Mouse (Mus musculus) left cerebral cortex, adult 8-10 months (tissue): ENCODE measurements around the gene Ppp2r5d. TPM values are rescaled to one million over a fixed set of nuclear protein-coding genes. Genes with fewer than 3 reads are reported as not detected.

Experiments used
- DNase-seq, 2 experiments: peaks; one replicate each; pipeline ENCODE4 v3.0.0; 2022; ENCODE audit warnings: low spot score in 2 of 2
- total RNA-seq, 4 experiments: library from RNA; stranded (reverse); gene quantifications; 2 replicates each; pipeline ENCODE4 v1.2.4; 2022

The Ppp2r5d gene
- total RNA-seq, 4 experiments from 2014 or later = 90.0 to 95.9 (median 92.0) TPM

DNA sequence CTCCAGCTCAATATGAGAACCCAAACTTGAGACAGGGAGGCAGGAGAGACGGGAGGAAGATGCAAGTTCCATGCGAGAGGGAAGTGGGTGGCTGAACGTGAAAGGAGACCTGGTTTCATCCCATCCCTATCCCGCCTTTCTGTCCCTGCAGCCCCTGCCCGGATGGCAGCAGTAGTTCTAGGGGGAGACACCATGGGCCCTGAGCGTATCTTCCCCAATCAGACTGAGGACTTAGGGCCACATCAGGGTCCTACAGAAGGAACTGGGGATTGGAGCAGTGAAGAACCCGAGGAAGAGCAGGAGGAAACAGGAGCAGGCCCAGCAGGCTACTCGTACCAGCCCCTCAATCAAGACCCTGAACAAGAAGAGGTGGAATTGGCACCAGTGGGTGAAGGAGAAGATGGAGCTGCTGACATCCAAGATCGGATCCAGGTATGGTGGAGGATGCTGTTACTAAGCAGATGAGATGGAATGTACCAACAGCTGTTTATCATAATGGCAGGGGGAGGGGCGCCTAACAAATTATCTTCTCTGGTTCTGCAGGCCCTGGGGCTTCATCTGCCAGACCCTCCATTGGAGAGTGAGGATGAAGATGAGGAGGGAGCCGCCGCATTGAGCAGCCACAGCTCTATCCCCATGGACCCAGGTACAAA, 23.3 kb downstream of the Ppp2r5d start:
- DNase-seq = no peak

DNA sequence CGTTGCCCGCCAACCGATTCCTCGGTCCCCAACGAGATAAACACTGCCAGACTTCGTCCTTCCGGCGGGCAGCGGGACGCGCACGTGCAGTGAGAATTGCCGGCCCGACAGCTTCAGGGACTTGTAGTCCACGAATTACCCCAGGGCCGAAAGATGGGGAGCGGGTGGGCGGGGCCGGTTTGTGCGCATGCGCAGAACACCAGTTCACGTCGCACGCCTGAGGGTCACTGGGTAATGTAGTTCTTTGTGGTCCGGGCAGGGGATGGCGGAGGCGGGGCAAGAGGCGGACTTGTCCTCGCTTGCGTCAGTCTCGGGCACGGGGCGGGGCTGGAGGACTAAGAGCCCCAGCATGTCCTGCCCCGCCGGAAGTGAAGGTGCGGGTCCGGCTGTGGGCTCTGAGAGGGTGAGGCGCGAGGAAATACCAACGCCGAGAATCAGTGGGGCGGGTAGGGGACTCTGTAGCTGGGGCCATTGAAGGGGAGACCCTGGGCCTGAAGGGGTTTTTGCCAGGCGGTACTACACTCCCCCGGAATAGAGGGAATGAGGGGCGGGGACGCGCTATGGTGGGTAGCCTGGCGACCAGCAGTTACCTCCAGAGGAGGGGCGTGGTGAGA, 24.0 kb downstream of the Ppp2r5d start, which contains the start of gene Klhdc3:
Gene Klhdc3, minus strand, starts transcription at position 155 of the 614 bp plus-strand sequence.
- peak; percentile 85 to 98 for DNase-seq

DNA sequence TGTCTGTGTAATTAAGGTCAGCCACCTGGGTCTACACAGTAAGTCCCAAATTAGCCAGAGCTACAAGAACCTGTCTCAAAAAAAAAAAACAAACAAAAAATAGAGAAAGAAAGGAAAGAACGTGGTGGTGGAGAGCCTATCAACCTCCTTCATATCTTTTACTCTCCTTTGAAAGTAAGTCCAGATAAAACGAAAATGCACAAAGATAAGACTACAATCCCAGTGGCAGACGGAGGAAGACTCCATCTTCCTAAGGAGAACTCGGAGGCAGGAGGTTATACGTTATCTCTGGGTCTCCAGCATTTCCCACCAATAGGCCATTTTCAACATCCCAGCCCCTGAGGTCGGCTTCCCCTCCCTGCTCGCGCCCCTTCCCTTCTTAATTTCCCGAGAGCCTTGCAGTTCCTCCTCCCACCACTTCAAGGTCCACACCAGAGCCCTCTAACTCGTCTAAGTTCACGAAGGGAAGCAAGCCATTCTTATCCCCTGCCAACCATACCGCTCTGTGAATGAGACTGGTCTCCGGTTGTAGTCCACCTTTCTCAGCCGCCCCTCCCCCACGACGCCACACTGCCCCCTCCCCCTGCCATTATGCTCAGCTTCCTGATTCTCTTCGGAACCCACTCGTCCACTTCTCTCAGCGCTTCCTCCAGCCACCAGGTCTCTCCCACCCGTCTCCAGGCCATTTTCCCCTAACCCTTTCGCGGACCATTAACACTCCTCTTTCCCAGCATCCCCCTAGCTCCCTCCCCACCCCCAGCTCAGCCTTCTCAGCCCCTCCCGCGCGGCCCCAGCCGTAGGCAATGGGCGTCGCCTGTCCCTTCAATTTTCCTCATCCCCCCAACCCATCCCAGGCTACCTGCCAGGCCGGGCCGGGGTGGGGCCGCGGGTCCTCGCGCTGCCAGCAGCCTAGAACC, 24.8 kb downstream of the Ppp2r5d start:
- DNase-seq = no peak

DNA sequence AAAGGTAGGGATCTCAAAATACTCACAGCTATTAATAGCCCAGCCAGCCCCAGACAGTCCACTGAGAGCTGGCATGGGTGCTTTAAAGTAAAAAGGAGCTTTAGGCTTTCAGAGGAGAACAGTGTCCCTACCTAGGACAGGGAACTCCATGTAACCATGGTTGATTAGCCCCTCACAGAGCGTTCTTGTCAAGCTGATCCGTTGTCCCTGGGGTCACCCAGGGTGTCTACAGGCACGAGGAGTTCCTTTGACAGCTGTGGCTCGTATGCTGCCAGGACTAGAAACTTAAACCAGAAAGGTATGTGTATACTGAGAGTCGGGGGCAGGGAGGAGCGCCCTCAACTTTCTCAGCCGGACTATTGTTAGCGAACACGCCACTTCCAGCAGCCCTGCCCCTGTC, 26.0 kb downstream of the Ppp2r5d start:
- DNase-seq = no peak

GRCm38 (mm10) chr17:46678416-46678815, 26.5 kb downstream of the Ppp2r5d start, which contains the start of gene Mea1:
Gene Mea1, plus strand, starts transcription at chr17:46678793.
- no peak for DNase-seq

GRCm38 (mm10) chr17:46674530-46675283, 30.2 kb downstream of the Ppp2r5d start:
- no peak for DNase-seq

- peak; percentile 75 to 86 for DNase-seq
These were observed 30.9 kb downstream of the Ppp2r5d start, which contains the start of gene Rrp36 for GRCm38 (mm10) chr17:46673850-46674529. Gene Rrp36, minus strand, starts transcription at chr17:46674352.

GRCm38 (mm10) chr17:46669911-46670310, 35.0 kb downstream of the Ppp2r5d start:
- no peak for DNase-seq

DNA sequence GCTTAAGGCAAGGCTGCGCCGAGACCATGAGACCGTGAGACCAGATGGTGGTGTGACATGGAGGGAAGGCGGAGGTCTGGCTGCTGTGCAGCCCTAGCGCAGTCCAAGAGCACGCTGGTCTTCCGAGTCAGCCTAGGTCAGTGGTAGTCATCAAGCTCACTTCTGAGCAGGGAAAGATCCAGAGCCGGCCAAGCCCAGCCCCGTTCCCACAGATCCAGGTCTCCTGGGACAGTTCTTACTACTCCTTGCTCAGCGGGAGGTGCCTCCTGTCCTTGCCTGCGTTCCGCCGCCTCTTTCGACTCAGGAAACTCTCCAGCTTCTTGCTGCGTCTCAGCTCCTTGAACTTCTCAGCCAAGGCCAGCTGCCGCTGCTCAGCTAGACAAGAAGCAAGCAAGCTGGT, 37.2 kb downstream of the Ppp2r5d start:
- no peak for DNase-seq

GRCm38 (mm10) chr17:46662730-46663129, 42.2 kb downstream of the Ppp2r5d start:
- no peak for DNase-seq

DNA sequence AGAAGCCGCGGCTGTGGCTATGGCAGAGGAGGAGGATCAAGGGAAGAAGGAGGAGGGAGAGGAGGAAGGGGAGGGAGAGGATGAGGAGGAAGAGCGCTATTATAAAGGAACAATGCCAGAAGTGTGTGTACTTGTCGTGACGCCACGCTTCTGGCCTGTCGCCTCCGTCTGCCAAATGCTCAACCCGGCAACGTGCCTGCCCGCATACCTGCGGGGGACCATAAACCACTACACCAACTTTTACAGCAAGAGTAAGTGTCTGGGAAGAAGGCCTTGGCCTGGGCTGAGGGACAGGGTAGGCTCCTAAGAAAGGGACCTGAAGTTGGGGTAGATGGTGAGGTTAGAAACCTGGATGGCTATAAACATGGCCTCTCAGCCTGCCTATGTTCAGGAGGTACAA, 42.9 kb downstream of the Ppp2r5d start:
- DNase-seq = no peak

DNA sequence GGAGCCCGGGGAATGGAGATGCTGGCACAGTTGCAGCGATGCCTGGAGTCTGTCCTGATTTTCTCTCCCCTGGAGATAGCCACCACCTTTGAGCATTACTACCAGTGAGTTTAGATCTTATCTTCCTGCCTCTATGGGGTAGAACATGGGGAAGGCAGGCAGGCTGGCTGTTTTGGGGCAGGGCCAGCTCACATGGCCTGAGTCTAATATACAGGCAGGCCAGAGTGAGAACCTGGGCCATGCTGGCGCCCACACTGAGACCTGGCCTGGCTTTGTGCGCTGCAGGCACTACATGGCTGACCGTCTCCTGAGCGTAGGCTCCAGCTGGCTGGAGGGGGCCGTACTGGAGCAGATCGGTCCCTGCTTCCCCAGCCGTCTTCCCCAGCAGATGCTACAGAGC, 43.6 kb downstream of the Ppp2r5d start:
- DNase-seq = no peak

DNA sequence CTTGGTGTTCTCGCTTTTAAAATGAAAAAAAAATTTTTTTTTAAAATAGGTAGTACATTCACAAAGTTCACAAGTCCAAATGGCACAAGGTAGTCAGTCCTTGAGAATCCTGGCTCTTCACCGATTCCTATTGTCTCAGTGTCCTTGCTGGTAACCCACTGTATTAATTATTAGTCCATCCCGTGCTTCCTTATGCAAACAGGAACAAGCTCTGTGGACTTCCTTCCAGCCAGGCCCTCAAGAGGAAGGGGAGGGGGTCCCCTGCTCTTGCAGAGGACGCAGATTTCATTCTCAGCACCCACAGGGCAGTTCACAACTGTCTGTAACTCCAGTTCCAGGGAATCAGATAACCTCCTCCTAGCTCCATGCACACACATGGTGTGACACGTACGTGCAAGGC, 48.9 kb downstream of the Ppp2r5d start:
- DNase-seq = no peak

DNA sequence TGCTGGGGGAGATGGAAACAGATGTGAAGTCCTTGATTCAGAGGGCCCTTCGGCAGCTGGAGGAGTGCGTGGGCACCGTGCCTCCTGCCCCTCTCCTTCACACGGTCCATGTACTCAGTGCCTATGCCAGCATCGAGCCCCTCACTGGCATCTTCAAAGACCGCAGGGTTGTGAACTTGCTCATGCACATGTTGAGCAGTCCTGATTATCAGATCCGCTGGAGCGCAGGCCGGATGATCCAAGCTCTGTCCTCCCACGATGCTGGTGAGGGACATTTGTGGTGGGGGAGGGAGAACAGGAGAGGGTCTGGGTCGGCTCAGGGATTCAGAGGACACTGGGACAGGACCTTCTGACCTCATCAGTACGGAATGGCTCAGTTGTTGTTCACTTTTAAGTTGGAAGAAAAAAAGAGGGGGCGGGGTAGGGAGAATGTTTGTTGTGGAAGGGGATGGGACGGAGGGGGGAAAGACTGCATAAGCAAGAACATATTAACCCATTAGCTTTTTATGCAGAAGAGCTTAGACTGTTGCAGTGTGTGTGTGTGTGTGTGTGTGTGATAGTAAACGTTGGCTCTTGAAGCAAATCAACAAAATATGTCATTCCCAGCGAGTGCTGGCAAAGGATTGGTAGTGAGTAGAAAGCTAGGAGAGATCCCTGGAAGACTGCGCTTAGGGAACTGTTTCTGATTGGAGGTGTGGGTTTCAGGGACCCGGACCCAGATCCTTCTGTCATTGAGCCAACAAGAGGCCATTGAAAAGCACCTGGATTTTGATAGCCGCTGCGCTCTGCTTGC, 53.0 kb downstream of the Ppp2r5d start:
- no peak for DNase-seq

DNA sequence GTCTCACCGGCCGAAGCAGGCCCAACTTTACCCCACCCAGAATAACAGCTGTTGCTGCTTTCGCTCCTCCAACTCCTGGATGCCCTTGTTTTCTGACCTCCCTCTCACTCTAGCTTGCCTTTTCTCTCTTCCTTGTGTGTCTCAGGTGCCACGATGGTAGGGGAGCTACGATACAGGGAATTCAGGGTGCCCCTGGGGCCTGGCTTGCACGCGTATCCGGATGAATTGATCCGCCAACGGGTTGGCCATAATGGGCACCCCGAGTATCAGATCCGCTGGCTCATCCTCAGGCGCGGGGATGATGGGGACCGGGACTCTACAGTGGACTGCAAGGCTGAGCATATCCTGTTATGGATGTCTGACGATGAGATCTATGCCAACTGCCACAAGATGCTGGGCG, 53.6 kb downstream of the Ppp2r5d start:
- no peak for DNase-seq

DNA sequence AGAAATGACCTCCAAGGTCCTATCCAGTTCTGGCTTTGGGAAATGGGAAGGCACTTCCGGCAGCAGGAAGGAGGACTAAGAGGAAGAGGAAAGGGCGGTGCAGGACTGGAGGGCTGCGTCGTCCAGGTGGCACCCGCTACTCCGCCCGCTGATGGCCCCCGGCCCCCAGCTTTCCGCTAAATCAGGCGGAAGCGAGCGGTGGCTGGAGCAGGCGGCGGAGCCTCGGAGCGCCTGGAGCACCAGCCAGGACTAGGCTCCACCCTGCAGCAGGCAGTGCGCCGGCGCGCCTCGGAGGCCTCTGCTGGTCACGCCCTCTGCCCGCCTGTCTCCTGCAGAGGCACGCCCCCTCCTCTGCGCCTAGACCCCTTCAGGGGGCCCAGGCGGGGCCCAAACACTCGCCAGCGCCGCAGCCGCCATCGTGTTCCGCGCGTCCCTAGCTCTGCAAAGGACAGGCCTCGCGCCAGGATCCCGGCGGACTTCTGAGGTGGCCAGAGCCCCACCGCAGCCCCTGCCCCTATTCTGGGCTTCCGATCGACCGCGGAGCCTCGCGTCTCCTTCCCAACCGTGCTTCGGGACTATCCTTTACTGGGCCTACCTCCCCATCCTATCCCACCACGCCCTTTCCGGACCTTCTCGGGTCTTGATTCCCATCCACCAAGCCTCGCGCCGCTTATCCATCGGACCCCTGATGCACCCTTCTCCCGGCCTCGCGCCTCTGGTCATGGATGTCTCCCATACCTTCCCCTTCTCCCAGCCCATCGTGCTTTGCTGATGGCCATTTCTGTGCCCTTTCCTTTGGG, 54.5 kb downstream of the Ppp2r5d start, which contains the start of gene Cul7:
Gene Cul7, plus strand, starts transcription at position 106 of the 800 bp plus-strand sequence.
- peak; percentile 69 to 91 for DNase-seq

GRCm38 (mm10) chr17:46649811-46650210, 55.1 kb downstream of the Ppp2r5d start:
- no peak for DNase-seq

- DNase-seq = no peak
These were observed 56.5 kb downstream of the Ppp2r5d start for GRCm38 (mm10) chr17:46648436-46648835.

- no peak for DNase-seq
These were observed 57.6 kb downstream of the Ppp2r5d start for GRCm38 (mm10) chr17:46647279-46647678.
